Mouse (Mus musculus) limb, embryonic 11.5 days (tissue): ENCODE data around the gene Gsdme. TPM values are rescaled to one million over a fixed set of nuclear protein-coding genes. Genes with fewer than 3 reads are reported as not detected.

Experiments used
- ATAC-seq: fragments of 200-750 bp; cut with Nextera tagmentation; 2 replicates; pipeline ENCODE4 v1.8.0; 2017; ENCODE audit warnings: low read depth; ENCODE audit not compliant: insufficient number of reproducible peaks, low FRiP score, low TSS enrichment
- DNase-seq: peaks from one replicate; pipeline ENCODE4 v3.0.0-alpha.2; 2015; ENCODE audit warnings: low spot score
- H3K27ac ChIP-seq: fragments of 300-500 bp; sonication (generic); replicated peaks from 2 replicates; pipeline ENCODE4 v1.5.1; 2014; ENCODE audit warnings: low read depth, mild to moderate bottlenecking, low read length
- H3K27me3 ChIP-seq: fragments of 300-500 bp; sonication (generic); 2 replicates; pipeline ENCODE4 v1.6.1; 2014; ENCODE audit warnings: mild to moderate bottlenecking, low read length, mixed read lengths; ENCODE audit not compliant: control insufficient read depth, insufficient read depth
- H3K36me3 ChIP-seq: fragments of 300-500 bp; sonication (generic); 2 replicates; pipeline ENCODE4 v1.6.1; 2014; ENCODE audit warnings: mild to moderate bottlenecking, low read length, moderate library complexity, mixed read lengths; ENCODE audit not compliant: control insufficient read depth, insufficient read depth
- H3K4me1 ChIP-seq: fragments of 300-500 bp; sonication (generic); 2 replicates; pipeline ENCODE4 v1.6.1; 2014; ENCODE audit warnings: low read length, mixed read lengths; ENCODE audit not compliant: control insufficient read depth, insufficient read depth
- H3K4me2 ChIP-seq: fragments of 300-500 bp; sonication (generic); 2 replicates; pipeline ENCODE4 v1.6.1; 2014; ENCODE audit warnings: low read depth, mild to moderate bottlenecking, moderate library complexity; ENCODE audit not compliant: severe bottlenecking
- H3K4me3 ChIP-seq: fragments of 300-500 bp; sonication (generic); 2 replicates; pipeline ENCODE4 v1.5.1; 2014; ENCODE audit warnings: low read depth, low read length
- H3K9ac ChIP-seq: fragments of 300-500 bp; sonication (generic); 2 replicates; pipeline ENCODE4 v1.6.1; 2014; ENCODE audit warnings: mild to moderate bottlenecking, low read length
- H3K9me3 ChIP-seq: fragments of 300-500 bp; sonication (generic); 2 replicates; pipeline ENCODE4 v1.6.1; 2016; ENCODE audit warnings: low read length; ENCODE audit not compliant: control insufficient read depth
- WGBS: fragments of 180-500 bp; shearing (Covaris S2); extraction: QIAGEN DNeasy Blood & Tissue Kit; methylation state at CpG from one replicate; pipeline ENCODE4 v1.1.7; 2014; 5-methylcytosine and 5-hydroxymethylcytosine counted together
- polyA plus RNA-seq: library from polyadenylated mRNA; unstranded; fragments of >200 nt; fragmentation: Nextera tagmentation; extraction: Ambion mirVana; gene quantifications from 2 replicates; pipeline ENCODE4 v1.2.1, GENCODE M21; 2014

The Gsdme gene
- polyA plus RNA-seq, 1 experiment from 2014 or later = 43.1 TPM

DNA sequence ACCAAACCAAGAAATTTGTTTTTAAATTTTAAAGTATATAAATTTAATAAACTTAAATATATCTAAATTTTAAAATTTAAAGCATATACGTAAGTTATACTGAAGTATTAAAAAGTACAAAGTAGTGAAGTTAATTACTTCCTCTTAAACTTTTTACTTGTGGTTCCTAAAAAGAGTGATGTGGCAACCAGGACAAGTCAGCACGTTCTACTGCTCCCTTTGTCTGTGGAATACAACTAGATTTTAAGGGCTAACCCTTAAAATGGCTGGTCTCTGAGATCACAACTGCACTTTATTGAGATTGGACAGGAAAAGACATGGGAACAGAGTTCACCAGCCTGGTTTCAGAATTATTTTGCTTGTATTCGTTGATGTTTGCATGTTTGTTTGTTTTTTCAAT lies 100.6 kb downstream of the Gsdme start:
- no peak overlapping the region for H3K4me3 ChIP-seq
- DNase-seq = no peak
- H3K27ac ChIP-seq = no peak overlapping the region
- no peaks in the 10 kb centered on the region for H3K9me3 ChIP-seq
- H3K27me3 ChIP-seq = no peaks in the 10 kb centered on the region
- no peak overlapping the region for H3K9ac ChIP-seq
- H3K4me2 ChIP-seq = no peak overlapping the region
- WGBS = 91% methylated on average over 3 of the region's 3 CpGs
- no peaks in the 10 kb centered on the region for H3K4me1 ChIP-seq
- H3K36me3 ChIP-seq = no peaks in the 10 kb centered on the region
- ATAC-seq = no peak

DNA sequence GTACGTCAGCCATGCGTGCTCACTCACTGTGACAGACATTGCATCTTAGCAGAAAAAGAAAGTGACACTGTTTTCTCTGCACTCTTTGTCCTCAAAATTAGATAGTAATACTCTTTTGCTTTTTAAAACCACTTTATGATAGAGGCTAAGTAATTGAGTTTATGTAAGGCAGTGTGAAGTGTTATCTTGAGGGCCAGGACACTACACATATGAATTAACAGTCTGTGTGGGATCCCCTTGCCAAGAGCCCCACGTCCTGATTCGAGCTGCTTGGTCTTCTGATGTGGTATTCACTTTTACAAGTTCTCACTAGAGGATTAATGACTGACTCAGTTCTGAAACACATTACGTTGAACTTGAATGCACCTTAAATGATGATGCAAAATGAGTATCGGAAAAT lies 103.8 kb downstream of the Gsdme start:
- H3K9me3 ChIP-seq = no peaks in the 10 kb centered on the region
- DNase-seq = no peak
- no peak for ATAC-seq
- H3K4me1 ChIP-seq = no peaks in the 10 kb centered on the region
- no peaks in the 10 kb centered on the region for H3K27me3 ChIP-seq
- no peak overlapping the region for H3K9ac ChIP-seq
- no peak overlapping the region for H3K4me3 ChIP-seq
- no peak overlapping the region for H3K27ac ChIP-seq
- 95% methylated on average over 6 of the region's 6 CpGs for WGBS
- no peaks in the 10 kb centered on the region for H3K36me3 ChIP-seq
- no peak overlapping the region for H3K4me2 ChIP-seq

DNA sequence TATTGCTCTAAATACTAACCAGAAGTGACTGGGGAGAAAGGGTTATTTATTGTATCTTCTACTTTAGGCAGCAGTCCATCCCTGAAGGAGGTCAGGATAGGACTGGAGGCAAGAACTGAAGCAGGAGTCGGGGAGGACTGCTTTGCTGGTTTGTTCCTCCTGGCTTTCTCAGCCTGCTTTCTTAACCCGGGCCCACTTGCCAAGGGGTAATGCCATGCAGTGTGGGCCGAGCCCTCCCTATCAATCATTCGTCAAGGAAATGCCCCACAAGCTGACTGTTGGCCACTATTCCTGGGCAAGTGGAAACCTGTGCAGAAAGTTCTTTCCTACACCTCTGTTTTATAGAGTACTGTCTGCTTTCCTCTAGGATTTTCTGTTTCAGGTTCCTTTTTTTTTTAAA lies 114.3 kb downstream of the Gsdme start:
- H3K27ac ChIP-seq = no peak overlapping the region
- ATAC-seq = no peak
- H3K9me3 ChIP-seq = no peaks in the 10 kb centered on the region
- no peak overlapping the region for H3K9ac ChIP-seq
- H3K4me1 ChIP-seq = no peaks in the 10 kb centered on the region
- H3K27me3 ChIP-seq = no peaks in the 10 kb centered on the region
- 80% methylated on average over 4 of the region's 4 CpGs for WGBS
- DNase-seq = no peak
- H3K4me3 ChIP-seq = no peak overlapping the region
- no peak overlapping the region for H3K4me2 ChIP-seq
- H3K36me3 ChIP-seq = no peaks in the 10 kb centered on the region

DNA sequence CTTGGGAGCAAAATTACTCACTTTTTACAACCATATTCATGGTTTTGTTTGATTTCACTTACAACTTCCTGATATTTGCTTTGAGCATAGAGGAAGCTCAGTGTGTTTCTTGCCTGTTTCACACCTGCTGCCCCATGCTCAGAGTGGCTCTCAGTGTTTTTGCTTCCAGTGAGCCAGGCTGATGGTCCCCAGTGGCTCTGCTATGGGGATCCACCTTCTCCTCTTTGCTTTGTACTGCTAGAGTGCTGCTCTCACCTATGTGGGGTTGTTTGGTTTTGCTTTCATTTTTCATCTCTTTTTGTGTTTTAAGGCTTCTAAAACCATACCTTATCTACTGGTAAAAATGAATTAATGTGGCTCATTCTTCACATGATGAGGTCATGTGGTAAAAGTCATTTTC lies 117.5 kb downstream of the Gsdme start:
- no peak overlapping the region for H3K27ac ChIP-seq
- H3K9ac ChIP-seq = no peak overlapping the region
- H3K4me3 ChIP-seq = no peak overlapping the region
- no peak overlapping the region for H3K4me2 ChIP-seq
- H3K36me3 ChIP-seq = no peaks in the 10 kb centered on the region
- H3K4me1 ChIP-seq = no peaks in the 10 kb centered on the region
- ATAC-seq (no peak), DNase-seq (no peak)
- no peaks in the 10 kb centered on the region for H3K9me3 ChIP-seq
- H3K27me3 ChIP-seq = no peaks in the 10 kb centered on the region

DNA sequence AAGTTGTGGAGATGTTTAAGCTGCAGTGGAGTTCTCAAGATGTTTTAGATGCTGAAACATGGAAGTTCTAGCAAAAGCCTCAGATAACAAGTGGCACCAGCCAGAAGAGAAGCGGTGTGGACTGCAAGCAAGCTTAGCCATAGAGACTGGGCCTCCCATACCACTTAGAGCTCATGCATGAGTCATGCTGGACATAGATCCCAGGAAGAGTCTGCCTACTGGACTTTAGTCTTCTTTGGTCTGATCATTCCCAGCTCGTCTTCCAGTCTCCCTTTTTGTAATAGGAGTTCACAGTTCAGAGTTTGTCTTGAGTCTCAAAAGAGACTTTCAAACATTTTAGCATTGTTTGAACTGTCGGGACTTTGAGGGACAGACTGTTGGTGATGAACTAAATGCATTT lies 124.1 kb downstream of the Gsdme start:
- H3K4me2 ChIP-seq = no peak overlapping the region
- DNase-seq (no peak), ATAC-seq (no peak)
- H3K27ac ChIP-seq = no peak overlapping the region
- H3K4me3 ChIP-seq = no peak overlapping the region
- no peaks in the 10 kb centered on the region for H3K36me3 ChIP-seq
- 92% methylated on average over 3 of the region's 3 CpGs for WGBS
- no peaks in the 10 kb centered on the region for H3K27me3 ChIP-seq
- no peaks in the 10 kb centered on the region for H3K4me1 ChIP-seq
- no peaks in the 10 kb centered on the region for H3K9me3 ChIP-seq
- H3K9ac ChIP-seq = no peak overlapping the region

Other genes with a start within 250 kb of the Gsdme start
- gene Mpp6, start 153.6 kb downstream of the Gsdme start, polyA plus RNA-seq = 75.6 and 82.8 TPM in 2 replicates
- gene Osbpl3, start 192.3 kb upstream of the Gsdme start, polyA plus RNA-seq = 9.1 and 9.8 TPM in 2 replicates